Mouse (Mus musculus) liver, embryonic 14.5 days (tissue): ENCODE data around the gene Olfr960. TPM values are rescaled to one million over a fixed set of nuclear protein-coding genes. Genes with fewer than 3 reads are reported as not detected.

Experiments used
- ATAC-seq: fragments of 200-750 bp; cut with Nextera tagmentation; 2 replicates; pipeline ENCODE4 v1.8.0; 2017; ENCODE audit warnings: moderate number of reproducible peaks, mild to moderate bottlenecking, moderate library complexity; ENCODE audit not compliant: insufficient read depth
- DNase-seq, 3 experiments: peaks; one replicate each; pipeline ENCODE4 v3.0.0-alpha.2; 2012 to 2013; ENCODE audit warnings: low read depth in 3 of 3, low spot score in 3 of 3
- H3K27ac ChIP-seq: fragments of 300-500 bp; sonication (generic); 2 replicates; pipeline ENCODE4 v1.5.1; 2014; ENCODE audit warnings: moderate library complexity, mild to moderate bottlenecking, control low read depth, inconsistent platforms
- H3K27me3 ChIP-seq: fragments of 300-500 bp; sonication (generic); 2 replicates; pipeline ENCODE4 v1.6.1; 2014; ENCODE audit warnings: mild to moderate bottlenecking, low read length, moderate library complexity; ENCODE audit not compliant: control insufficient read depth, insufficient read depth
- H3K36me3 ChIP-seq: fragments of 300-500 bp; sonication (generic); replicated peaks from 2 replicates; pipeline ENCODE4 v1.6.1; 2014; ENCODE audit warnings: low read depth; ENCODE audit not compliant: control insufficient read depth, insufficient read depth
- H3K4me1 ChIP-seq, 2 experiments: fragments of 200-500 bp in 1 of 2; fragments of 300-500 bp in 1 of 2; sonication (generic) in 1 of 2; replicated peaks; 2 replicates each; pipeline ENCODE4 v1.6.1; 2012 to 2014; ENCODE audit warnings: antibody characterized with exemption in 1 of 2, inconsistent platforms in 1 of 2, low read length in 1 of 2; ENCODE audit not compliant: control insufficient read depth in 2 of 2, insufficient read depth in 2 of 2
- H3K4me2 ChIP-seq: fragments of 300-500 bp; sonication (generic); 2 replicates; pipeline ENCODE4 v1.6.1; 2014; ENCODE audit warnings: low read depth, mild to moderate bottlenecking, control low read depth, moderate library complexity
- H3K4me3 ChIP-seq, 2 experiments: fragments of 200-500 bp in 1 of 2; fragments of 300-500 bp in 1 of 2; sonication (generic) in 1 of 2; 2 replicates each; pipeline ENCODE4 v1.5.1; 2012 to 2014; ENCODE audit warnings: low read depth in 2 of 2, low read length in 2 of 2, mild to moderate bottlenecking in 2 of 2, control low read depth in 1 of 2, inconsistent platforms in 1 of 2, moderate library complexity in 1 of 2; ENCODE audit not compliant: insufficient read depth in 1 of 2
- H3K9ac ChIP-seq: fragments of 300-500 bp; sonication (generic); replicated peaks from 2 replicates; pipeline ENCODE4 v1.6.1; 2014; ENCODE audit warnings: mild to moderate bottlenecking, control low read depth, moderate library complexity
- H3K9me3 ChIP-seq: fragments of 300-500 bp; sonication (generic); 2 replicates; pipeline ENCODE4 v1.6.1; 2016; ENCODE audit warnings: low read length, mixed read lengths; ENCODE audit not compliant: control insufficient read depth
- CTCF ChIP-seq: IDR thresholded peaks from 2 replicates; pipeline ENCODE4 v1.5.1; 2016; ENCODE audit warnings: antibody characterized with exemption, low read depth, control low read depth
- EP300 ChIP-seq: IDR thresholded peaks from 2 replicates; pipeline ENCODE4 v1.6.1; 2016; ENCODE audit warnings: antibody characterized with exemption, low read depth
- WGBS: fragments of 180-500 bp; shearing (Covaris S2); extraction: QIAGEN DNeasy Blood & Tissue Kit; methylation state at CpG from one replicate; pipeline ENCODE4 v1.1.7; 2014; ENCODE audit not compliant: insufficient replicate concordance; 5-methylcytosine and 5-hydroxymethylcytosine counted together
- polyA plus RNA-seq, 2 experiments: library from polyadenylated mRNA; depleted of rRNA in 1 of 2; stranded (reverse) in 1 of 2; unstranded in 1 of 2; fragments of >200 nt; fragmentation: Nextera tagmentation in 1 of 2; extraction: Ambion mirVana in 1 of 2; gene quantifications; 2 replicates each; pipeline versions ENCODE4 v1.2.1 to v1.2.3; 2012 to 2014

Olfr960 gene
- polyA plus RNA-seq, 2 experiments = not detected

DNA sequence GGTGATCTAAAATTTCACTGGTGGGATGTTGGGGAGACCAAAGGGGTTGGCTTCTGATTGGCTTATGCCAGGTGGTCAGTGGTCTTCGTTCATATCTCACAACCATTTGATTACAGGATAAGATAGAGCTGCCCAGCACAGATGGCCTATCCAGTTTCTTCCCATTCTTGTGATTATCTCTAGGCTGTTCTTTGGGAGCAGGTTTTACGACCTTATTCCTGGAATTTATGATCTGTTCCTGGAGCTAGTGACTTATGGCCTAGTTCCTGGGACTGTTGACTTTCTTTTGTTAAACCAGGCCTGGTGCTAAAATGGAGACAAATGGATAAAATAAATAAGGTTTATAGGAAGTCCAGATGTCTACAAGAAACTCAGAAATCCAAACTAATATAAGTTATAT, 3.5 kb downstream of the Olfr960 start:
- Histone ChIP-seq H3K9ac (no peak overlapping the region), H3K4me2 (no peak overlapping the region), H3K36me3 (no peaks in the 10 kb centered on the region), H3K9me3 (no peaks in the 10 kb centered on the region), H3K27me3 (no peaks in the 10 kb centered on the region), H3K4me3 (no peak overlapping the region), H3K27ac (no peak overlapping the region), H3K4me1 (no peaks in the 10 kb centered on the region)
- no peak for DNase-seq
- TF ChIP-seq EP300 (no peak), CTCF (no peak)
- ATAC-seq = no peak
- WGBS = 25% methylated on average over 2 of the region's 2 CpGs

DNA sequence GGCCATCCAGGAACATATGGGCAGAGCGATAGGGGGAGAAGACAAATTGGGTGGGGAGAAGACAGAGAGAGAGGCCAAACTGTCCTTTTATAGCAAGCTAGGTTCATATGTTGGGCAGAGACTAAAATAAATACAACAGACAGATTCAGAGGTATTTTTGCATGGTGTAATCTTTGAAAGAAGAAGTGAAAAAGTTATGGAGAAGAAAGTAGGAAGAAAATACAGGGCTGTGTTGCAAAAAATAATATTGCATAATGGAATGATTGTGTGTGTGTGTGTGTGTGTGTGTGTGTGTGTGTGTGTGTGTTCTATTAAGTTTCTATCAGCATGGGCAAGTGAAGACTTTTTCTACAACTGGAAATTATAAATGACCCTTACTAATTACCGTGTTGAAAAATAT, 7.9 kb downstream of the Olfr960 start:
- TF ChIP-seq CTCF (no peak), EP300 (no peak)
- 58% methylated on average over 2 of the region's 2 CpGs for WGBS
- Histone ChIP-seq H3K4me1 (no peaks in the 10 kb centered on the region), H3K4me3 (no peak overlapping the region), H3K9me3 (no peaks in the 10 kb centered on the region), H3K27me3 (no peaks in the 10 kb centered on the region), H3K9ac (no peak overlapping the region), H3K27ac (no peak overlapping the region), H3K36me3 (no peaks in the 10 kb centered on the region), H3K4me2 (no peak overlapping the region)
- ATAC-seq (no peak), DNase-seq (no peak)

DNA sequence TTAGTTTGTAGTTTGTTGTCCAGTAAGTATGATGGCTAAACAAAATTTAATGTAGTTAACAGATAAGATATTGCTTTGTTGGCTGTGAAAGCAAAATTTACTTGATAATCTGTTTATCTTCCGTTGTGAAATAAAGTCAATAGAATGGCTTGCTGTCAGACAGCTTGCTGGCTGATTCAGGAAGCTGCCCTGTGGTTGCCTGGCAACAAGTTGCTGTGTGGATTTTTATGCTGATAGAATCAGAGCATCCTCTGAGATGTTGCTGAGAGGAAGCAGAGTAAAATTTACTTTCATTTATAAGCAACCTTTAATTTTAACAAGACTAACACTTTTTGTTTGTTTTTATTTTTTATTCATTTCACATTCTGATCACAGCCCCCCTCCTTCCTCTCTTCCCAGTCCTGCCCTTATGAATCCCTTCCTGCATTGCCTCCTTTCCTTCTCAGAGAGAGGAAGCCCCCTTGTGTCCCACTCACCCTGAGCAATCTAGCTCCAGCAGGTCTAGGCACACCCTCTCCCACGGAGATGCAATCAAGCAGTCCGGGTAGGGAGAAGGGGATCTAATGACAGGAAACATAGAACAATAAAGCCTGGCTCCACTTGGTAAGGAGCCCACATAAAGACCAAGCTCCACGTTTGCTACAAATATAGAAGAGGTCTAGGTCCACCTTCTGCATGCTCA, 12.9 kb downstream of the Olfr960 start:
- no peak for ATAC-seq
- DNase-seq = no peak
- no peaks in the 10 kb centered on the region for H3K36me3 ChIP-seq
- no peak overlapping the region for H3K4me2 ChIP-seq
- no peak for TF ChIP-seq EP300
- TF ChIP-seq CTCF = no peak
- H3K9ac ChIP-seq = no peak overlapping the region
- H3K4me3 ChIP-seq = no peak overlapping the region
- 8% methylated on average over 4 of the region's 4 CpGs for WGBS
- H3K27ac ChIP-seq = no peak overlapping the region
- no peaks in the 10 kb centered on the region for H3K9me3 ChIP-seq
- H3K27me3 ChIP-seq = no peaks in the 10 kb centered on the region
- no peaks in the 10 kb centered on the region for H3K4me1 ChIP-seq

- Histone ChIP-seq H3K4me2 (no peak within 1 kb of the TSS), H3K9me3 (no peaks in the 10 kb centered on the region), H3K27me3 (no peaks in the 10 kb centered on the region), H3K9ac (no peak within 1 kb of the TSS), H3K4me3 (no peak within 1 kb of the TSS), H3K27ac (no peak within 1 kb of the TSS), H3K36me3 (no peaks in the 10 kb centered on the region), H3K4me1 (no peaks in the 10 kb centered on the region)
- DNase-seq (no peak), ATAC-seq (no peak)
- TF ChIP-seq EP300 = no peak
- TF ChIP-seq CTCF = no peak
Observed at GRCm38 (mm10) chr9:39644785-39645184, 23.6 kb downstream of the Olfr960 start, which contains the start of gene Olfr961. Olfr961 (plus strand) TSS chr9:39645085.

- Histone ChIP-seq H3K9ac (no peak overlapping the region), H3K9me3 (no peaks in the 10 kb centered on the region), H3K4me1 (no peaks in the 10 kb centered on the region), H3K27ac (no peak overlapping the region), H3K4me2 (no peak overlapping the region), H3K4me3 (no peak overlapping the region), H3K27me3 (no peaks in the 10 kb centered on the region), H3K36me3 (no peaks in the 10 kb centered on the region)
- no peak for TF ChIP-seq CTCF
- ATAC-seq = no peak
- WGBS = 59% methylated on average over 4 of the region's 4 CpGs
- no peak for DNase-seq
Observed at GRCm38 (mm10) chr9:39647382-39647781, 26.2 kb downstream of the Olfr960 start.
